Mouse (Mus musculus): ENCODE data around the gene Ubald1. TPM values are rescaled to one million over a fixed set of nuclear protein-coding genes. Genes with fewer than 3 reads are reported as not detected.

The Ubald1 gene
- 10 to 100 TPM; 20.0 to 21.6 TPM for total RNA-seq (2021)

DNA sequence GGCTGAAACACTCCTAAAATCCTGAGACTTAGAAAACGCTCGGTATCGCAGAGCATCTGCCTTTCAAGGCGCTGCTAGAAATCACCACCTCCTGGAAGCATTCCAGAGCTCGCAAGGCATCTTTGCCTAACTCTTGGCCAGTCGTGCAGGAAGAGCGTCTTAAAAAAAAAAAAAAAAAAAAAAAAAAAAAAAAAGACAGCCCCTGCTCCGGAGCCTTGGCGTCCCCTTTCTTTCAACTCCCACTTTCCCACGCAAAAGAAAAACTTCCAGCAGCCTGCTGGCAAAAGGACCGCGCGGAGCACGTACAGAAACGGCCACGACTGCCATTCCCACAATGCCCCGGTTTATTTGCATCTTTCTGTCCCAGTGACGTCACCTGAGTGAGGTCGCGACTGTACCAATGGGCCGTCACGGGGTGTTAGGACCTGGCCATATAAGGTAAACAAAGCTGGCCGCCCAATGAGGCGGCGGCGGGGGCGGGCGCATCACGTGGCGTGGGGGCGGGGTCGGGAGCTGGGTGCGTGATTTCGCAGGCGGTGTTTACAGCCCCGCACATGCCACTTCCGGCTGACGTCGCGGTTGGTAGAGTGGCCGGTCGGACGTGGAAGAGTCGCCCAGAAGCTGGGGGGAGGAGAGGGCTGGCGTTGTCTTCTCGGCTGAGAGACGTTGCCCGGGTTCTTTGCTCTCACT lies at the start of gene Ubald1:
TSS of gene Ubald1 (minus strand) at position 180 of the 690 bp plus-strand sequence.
- intact Hi-C loops (cut with DNase I) = no loop called here
- peak; percentile 94 for DNase-seq

- intact Hi-C loops (cut with DNase I) = no loop called here
- DNase-seq = no peak
Observed at GRCm38 (mm10) chr16:4928474-4928873, 48.4 kb upstream of the Ubald1 start.

DNA sequence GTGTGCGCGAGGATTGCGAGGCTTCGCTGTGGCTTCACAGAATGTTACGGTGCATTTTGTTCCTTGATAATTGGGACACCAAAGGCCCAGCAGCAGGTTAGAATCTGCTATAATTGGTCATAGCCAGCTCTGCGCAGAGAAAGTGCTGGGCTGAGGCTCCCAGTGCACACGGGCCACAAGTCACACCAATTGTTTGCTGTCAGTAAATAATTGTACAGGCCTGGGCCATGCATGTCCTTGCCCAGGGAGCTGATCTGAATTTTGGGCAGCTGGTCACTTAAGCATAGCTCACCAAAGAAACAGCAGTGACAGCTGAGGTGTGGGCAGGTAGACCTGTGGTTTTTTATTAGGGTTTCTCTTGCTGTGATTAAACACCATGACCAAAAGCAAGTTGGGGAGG lies 47.9 kb upstream of the Ubald1 start:
- DNase-seq = no peak
- intact Hi-C loops (cut with DNase I) = no loop called here

GRCm38 (mm10) chr16:4923996-4924395 lies 43.9 kb upstream of the Ubald1 start:
- intact Hi-C loops (cut with DNase I) = no loop called here
- no peak for DNase-seq

DNA sequence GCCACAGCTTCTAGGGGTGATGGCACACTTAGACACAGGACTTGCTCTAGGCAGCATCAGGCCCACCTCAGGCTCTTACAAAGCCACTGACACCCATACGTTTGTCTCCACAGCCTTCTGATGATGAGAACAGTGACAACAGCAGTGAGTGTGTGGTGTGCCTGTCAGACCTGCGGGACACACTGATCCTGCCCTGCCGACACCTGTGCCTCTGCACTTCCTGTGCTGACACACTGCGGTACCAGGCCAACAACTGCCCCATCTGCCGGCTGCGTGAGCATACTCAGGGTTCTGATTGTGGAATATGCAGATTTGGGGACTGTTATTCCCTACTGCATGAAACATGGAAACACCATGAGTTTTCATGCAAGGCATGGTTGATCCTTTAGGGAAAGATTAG lies 42.4 kb upstream of the Ubald1 start:
- no peak for DNase-seq
- intact Hi-C loops (cut with DNase I) = no loop called here

DNA sequence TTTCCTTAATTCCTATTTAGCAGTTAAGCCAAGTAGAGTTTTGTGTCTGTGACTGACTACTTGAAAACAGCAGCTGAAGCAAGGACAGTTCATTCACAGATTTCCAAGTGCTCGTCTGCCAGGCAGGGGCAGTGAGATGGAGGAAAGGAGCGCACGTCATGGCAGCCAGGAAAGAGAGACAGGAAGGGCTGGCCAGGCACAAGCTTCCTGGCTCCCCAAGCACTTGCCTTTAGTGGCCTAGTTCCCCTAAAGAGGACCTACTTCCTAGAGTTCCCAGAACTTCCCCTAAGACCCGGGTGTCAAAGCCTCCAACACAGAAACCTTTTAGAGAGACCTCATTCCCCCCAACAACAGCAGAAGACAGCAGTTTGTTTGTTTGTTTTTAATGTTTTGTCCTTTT lies 40.4 kb upstream of the Ubald1 start:
- intact Hi-C loops (cut with DNase I) = no loop called here
- DNase-seq = no peak

GRCm38 (mm10) chr16:4916608-4917007 lies 36.5 kb upstream of the Ubald1 start:
- intact Hi-C loops (cut with DNase I) = loop anchor here (10.0 kb wide), 1 partner anchor 152 kb away; no protein-coding TSS in a partner anchor
- no peak for DNase-seq

GRCm38 (mm10) chr16:4915931-4916330 lies 35.8 kb upstream of the Ubald1 start:
- intact Hi-C loops (cut with DNase I) = loop anchor here (10.0 kb wide), 1 partner anchor 151 kb away; no protein-coding TSS in a partner anchor
- DNase-seq = no peak

- intact Hi-C loops (cut with DNase I) = loop anchor here (1.0 to 10.0 kb wide), 4 partner anchors 35 to 222 kb away; no protein-coding TSS in a partner anchor
- DNase-seq = peak; percentile 90 to 92
Observed at GRCm38 (mm10) chr16:4913783-4914735, 33.9 kb upstream of the Ubald1 start.

DNA sequence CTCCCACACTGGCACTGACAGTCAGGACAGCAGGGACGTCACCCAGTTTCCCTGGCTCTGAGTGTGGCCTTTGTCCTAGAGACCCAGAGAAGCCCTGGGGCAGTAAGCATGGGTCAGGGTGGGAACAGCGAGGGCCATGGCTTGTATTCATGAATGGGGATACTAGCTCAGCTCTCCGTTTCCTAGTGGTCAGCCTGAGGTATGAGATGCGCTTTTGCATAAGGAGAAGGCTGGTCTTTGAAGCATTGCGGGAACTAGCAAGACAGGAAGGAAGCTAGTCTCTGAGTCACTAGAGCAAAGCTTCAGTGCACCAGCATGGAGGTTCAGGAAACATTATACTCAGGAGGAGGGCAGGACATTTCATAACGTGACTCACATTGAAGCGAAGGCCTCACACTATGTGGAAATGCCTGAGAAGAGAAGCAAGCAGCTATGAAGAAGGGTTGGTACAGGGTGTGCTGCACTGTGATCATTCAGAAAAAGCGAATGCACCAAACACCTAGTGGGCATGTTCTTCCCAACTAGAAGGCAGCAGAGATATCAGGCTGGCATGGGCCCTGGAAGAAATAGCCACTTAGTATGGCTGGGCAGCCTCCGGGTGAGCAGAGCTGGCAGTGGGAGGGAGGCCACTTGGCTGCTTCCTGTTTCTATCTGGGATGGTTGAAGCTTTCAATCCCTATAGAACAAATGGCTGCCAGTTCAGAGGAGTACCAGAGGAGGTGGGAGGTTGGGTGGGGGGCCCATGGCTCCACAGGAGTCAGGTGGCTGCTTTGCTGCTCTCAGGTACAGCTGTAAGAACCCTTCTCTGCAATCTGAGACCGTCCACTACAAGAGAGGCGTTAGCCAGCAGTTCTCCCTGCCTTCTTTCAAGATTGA lies 33.0 kb upstream of the Ubald1 start:
- intact Hi-C loops (cut with DNase I) = loop anchor here (1.0 to 10.0 kb wide), 4 partner anchors 34 to 221 kb away; no protein-coding TSS in a partner anchor
- peak in 1 of 2 experiments; percentile 53 for DNase-seq

DNA sequence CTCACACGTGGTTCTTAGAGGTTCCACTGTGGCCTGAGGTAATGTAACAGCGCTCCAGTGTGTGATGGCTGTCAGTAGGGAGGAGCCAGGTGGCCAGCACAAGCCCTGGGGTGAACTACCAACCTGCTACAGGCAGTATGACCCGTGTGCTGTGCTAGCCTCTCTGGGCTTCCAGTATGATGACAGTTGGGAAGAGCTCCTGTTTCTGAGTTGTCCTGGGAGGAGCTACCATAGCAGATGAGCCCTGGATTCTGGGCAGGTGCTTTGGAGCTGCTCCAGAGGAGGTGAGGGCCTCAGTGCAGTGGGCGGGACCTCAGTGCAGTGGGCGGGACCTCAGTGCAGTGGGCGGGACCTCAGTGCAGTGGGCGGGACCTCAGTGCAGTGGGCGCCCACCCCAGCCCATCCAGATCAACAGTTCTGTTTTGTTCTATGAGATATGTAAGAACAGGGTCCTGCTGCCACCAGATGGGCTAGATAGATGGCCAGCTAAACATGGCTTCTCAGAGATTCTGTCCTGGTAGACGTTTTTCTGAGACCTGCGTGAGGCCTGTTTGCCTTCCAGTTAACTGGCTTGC lies 32.0 kb upstream of the Ubald1 start:
- DNase-seq = no peak
- intact Hi-C loops (cut with DNase I) = loop anchor here (2.0 to 10.0 kb wide), 3 partner anchors 33 to 220 kb away; no protein-coding TSS in a partner anchor

GRCm38 (mm10) chr16:4910758-4911157 lies 30.6 kb upstream of the Ubald1 start:
- intact Hi-C loops (cut with DNase I) = loop anchor here (5.0 to 10.0 kb wide), 2 partner anchors 146 to 218 kb away; no protein-coding TSS in a partner anchor
- DNase-seq = no peak

GRCm38 (mm10) chr16:4909745-4910144 lies 29.6 kb upstream of the Ubald1 start:
- no peak for DNase-seq
- intact Hi-C loops (cut with DNase I) = loop anchor here (5.0 to 10.0 kb wide), 2 partner anchors 145 to 217 kb away; no protein-coding TSS in a partner anchor

- intact Hi-C loops (cut with DNase I) = no loop called here
- DNase-seq = no peak
Observed at GRCm38 (mm10) chr16:4907972-4908371, 27.9 kb upstream of the Ubald1 start.

DNA sequence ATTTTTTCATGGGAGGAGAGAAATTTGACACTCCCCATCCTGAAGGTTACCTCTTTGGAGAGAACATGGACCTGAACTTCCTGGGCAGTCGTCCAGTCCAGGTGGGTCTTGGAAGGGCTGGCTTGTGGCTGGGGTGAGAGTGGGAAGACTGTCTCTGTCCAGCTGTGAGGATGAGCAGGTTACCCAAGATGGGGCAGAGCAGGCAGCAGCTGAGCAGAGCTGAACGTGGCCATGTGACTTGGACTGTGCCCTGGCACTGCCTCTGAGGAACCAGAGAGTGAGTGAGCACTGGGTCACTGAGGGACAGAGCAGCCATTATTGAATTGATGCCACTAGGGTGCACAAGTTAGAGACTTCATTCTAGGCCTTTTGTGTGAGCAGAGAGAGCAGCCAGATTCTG lies 27.3 kb upstream of the Ubald1 start:
- intact Hi-C loops (cut with DNase I) = no loop called here
- DNase-seq = no peak

GRCm38 (mm10) chr16:4906559-4906958 lies 26.4 kb upstream of the Ubald1 start:
- no peak for DNase-seq
- intact Hi-C loops (cut with DNase I) = no loop called here

DNA sequence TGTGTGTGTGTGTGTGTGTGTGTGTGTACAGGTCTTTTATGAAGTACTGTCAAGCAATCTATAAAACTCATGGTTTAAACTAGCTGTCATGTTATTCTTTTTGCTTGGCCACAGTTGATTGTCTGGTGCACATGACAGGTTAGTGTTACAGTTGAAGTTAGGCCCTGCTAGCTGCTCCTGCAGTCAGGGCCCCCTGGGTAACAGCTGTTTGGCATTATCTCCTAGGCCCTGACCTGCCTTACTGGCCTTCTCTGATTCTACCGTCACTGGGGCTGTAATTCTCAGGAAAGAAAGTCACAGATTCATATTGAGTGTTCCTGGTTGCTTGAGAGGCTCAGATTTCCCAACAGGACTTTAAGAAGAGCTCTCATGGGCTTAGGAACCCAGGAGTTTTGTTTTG lies 25.5 kb upstream of the Ubald1 start:
- intact Hi-C loops (cut with DNase I) = no loop called here
- no peak for DNase-seq

DNA sequence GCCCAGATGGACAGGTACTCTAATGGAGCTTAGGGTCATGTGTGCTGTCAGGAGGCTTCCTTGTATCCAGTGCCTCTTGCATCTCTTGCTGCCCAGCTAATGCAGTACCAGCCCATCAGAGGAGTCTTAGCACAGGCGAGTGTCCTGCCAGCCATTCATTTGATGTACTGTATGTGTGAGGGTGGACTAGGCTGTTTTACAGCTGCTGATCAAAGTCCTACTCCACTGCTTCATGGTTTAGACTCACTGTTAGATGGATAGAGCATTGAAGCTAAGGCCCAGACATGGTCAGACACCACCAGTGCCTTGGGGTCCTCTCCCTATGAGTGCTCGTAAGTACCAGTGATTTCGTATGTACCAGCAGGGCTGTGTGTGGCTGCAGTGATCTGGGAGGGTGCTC lies 24.8 kb upstream of the Ubald1 start:
- intact Hi-C loops (cut with DNase I) = no loop called here
- DNase-seq = no peak

DNA sequence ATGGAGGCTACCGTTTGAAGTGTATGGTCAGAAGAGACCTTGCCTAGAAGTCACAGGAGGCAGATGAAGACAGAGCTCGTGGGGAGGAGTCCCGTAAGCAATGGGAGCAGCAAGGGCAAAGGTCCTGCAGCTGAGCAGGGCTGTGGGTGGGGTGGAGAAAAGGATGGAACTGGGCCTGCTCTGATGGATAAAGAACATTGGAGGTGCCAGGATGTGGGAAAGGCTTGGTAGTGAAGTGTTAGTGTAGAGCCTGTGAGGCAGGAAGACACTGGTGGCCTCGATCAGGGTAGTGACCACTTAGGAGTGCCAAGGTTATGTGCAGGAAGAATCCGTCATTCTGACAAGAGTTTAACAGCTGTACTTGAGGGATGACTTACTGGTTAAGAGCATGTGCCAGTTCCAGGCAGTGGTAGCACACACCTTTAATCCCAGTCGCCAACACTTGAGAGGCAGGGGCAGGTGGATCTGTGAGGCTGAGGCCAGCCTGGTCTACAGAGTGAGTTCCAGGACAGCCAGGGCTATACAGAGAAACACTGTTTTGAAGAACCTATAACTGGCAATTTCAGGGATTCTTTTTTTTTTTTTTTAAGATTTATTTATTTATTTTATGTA lies 23.5 kb upstream of the Ubald1 start:
- DNase-seq = no peak
- intact Hi-C loops (cut with DNase I) = no loop called here
